Mouse (Mus musculus) gastrocnemius, postnatal 36 days (tissue): Measurements from ENCODE around the gene Wdr4. TPM values are rescaled to one million over a fixed set of nuclear protein-coding genes. Genes with fewer than 3 reads are reported as not detected.
A peak's percentile ranks its signal among the peaks of the same experiment; 100 is the strongest.

ENCODE experiments used
- DNase-seq, 2 experiments: peaks; one replicate each; pipeline ENCODE4 v3.0.0; 2022
- intact Hi-C: fragments of 180-260 bp; cut with DNase I; formaldehyde crosslinking; loops from one replicate; pipeline ENCODE4 v1.15.1; 2025
- total RNA-seq, 2 experiments: library from RNA; stranded (reverse); gene quantifications; 2 replicates each; pipeline ENCODE4 v1.2.3; 2021

The Wdr4 gene
- total RNA-seq, 2 experiments from 2014 or later: 5.0 to 5.3 TPM

- no peak for DNase-seq
- intact Hi-C loops: no loop called here
These were observed 17.4 kb downstream of the Wdr4 start for GRCm38 (mm10) chr17:31502261-31502927.

DNA sequence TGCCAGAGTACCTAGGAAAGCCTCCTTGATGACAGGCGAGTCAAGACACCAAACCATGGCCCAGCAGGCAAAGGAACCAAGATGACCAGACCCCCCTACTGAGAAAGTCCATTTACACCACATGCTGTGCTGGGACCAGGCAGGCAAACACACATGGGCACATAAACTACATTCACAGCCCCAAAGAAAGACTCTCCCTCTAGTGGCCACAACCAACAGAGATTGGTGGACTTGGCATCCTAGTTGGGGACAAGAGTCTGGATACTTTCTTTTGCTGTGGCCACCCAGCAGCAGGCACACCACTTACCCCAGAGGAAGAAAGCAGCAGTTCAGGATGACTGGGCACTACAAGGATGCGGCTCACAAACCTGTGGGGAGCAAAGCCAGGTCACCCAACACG, 18.9 kb downstream of the Wdr4 start:
- intact Hi-C loops: no loop called here
- no peak for DNase-seq

DNA sequence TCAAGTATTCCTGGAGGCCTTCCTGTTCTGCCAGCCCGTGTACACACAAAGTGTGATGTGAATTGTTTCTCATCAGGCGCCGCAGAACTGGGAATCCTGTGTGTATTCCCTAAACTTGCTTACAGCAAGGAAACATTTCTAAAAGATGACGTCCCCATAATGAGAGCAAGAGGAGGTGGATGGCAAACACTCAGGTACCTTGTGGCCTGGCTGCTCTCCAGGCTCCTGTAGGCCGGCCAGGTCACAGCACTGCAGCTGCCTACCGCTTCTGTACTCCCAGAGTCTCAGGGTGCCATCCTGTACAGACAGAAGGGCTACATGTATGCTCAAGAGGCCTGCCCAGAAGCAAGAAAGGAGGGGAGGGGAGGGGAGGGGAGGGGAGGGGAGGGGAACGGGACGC, 19.4 kb downstream of the Wdr4 start:
- DNase-seq: no peak
- intact Hi-C loops: no loop called here

- intact Hi-C loops: no loop called here
- no peak for DNase-seq
These were observed 20.1 kb downstream of the Wdr4 start for GRCm38 (mm10) chr17:31499725-31500124.

GRCm38 (mm10) chr17:31497726-31498125, 22.1 kb downstream of the Wdr4 start:
- intact Hi-C loops: no loop called here
- no peak for DNase-seq

DNA sequence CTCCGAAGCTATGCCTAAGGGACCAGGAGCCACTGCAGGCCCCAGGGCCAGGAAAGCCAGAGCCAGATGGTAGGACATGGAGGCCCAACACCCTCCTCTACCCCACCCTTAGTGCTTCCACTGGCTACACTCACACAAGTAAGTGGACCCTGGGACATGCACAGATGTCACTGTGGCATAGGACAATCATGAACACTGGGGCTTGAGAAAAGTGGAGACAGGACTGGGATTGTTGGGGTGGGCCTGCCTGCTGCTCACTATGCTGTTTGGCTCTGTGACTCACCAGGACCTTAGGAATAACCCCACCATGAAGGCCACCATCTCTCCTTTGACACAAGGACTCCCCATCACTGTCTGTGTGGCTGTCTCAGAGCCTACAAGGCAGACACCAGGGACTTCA, 24.8 kb downstream of the Wdr4 start:
- intact Hi-C loops: loop anchor here (5.0 kb wide), 1 partner anchor 163 kb away; no protein-coding TSS in a partner anchor
- no peak for DNase-seq

- intact Hi-C loops: loop anchor here (2.0 to 5.0 kb wide), 2 partner anchors 114 to 160 kb away; no protein-coding TSS in a partner anchor
- peak; percentile 49 to 59 for DNase-seq
These were observed 27.4 kb downstream of the Wdr4 start for GRCm38 (mm10) chr17:31492416-31492815.

DNA sequence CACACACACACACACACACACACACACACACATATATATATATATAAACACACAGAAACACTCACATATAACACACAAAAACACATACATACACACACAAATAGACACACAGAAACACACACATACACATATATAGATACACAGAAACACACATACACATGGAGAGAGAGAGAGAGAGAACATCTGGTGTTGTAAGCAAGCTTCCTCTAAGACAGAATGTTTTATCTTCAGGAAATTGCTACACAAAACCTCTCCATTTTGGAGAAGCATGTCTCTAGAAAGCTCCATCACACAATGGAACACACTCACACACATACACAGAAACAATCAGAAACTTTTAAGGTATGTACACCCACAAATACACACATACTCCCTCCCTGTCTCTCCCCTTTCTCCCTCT, 28.4 kb downstream of the Wdr4 start:
- DNase-seq: no peak
- intact Hi-C loops: loop anchor here (5.0 kb wide), 1 partner anchor 159 kb away; no protein-coding TSS in a partner anchor

DNA sequence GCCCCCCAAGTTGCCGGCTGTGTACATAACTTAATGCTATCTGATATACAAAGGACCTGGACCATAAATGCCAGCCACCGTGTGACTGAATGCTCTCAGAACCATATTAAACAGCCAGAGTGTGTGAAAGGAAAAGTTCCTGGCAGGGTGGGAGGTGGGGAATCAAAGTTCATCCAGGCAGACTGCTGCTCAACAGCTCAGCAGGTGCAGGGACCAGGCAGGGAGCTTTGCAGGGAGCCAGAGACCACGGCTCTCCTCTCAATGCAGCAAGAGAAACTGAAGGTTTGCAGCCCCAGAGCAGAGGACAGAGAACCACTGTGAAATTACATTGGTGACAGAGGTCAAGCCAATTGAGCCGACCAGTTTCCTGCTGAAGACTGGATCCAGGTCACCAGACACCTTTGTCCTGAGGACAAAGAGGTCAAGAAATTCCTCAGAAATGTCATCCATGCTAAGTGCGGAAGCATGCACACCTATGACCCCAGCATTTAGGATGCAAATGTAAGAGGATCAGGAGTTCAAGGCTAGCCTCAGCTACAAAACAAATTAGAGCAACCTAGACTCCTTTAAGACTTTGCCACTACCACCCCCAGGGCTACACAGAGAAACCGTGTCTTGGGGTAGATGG, 32.2 kb downstream of the Wdr4 start:
- intact Hi-C loops: no loop called here
- no peak for DNase-seq

- intact Hi-C loops: no loop called here
- DNase-seq: no peak
These were observed 33.1 kb downstream of the Wdr4 start for GRCm38 (mm10) chr17:31486616-31487198.

GRCm38 (mm10) chr17:31479108-31479844, 40.5 kb downstream of the Wdr4 start:
- intact Hi-C loops: no loop called here

GRCm38 (mm10) chr17:31478606-31479005, 41.2 kb downstream of the Wdr4 start:
- intact Hi-C loops: no loop called here

More at GRCm38 (mm10) chr17:31479108-31479844, 40.5 kb downstream of the Wdr4 start:
- DNase-seq: no peak

DNA sequence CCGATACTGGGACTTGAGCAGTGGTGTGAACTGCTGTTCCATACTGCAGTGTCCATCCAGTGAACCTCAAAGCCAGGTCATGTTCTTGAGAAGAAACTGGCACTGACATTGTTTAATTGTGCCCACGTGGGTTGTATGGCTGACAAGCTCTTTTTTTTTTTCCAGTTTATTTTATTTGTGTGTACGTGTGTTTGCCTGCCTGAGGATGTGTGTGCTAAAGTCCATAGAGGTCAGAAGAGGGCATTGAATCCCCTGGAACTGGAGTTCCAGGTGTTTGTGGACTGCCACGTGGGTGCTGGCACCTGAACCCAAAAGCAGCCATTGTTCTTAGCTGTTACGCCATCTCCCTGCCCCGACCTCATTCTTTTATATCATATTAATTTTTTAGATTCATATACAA, 45.4 kb downstream of the Wdr4 start:
- intact Hi-C loops: no loop called here
- no peak for DNase-seq

More at GRCm38 (mm10) chr17:31478606-31479005, 41.2 kb downstream of the Wdr4 start:
- DNase-seq: no peak

DNA sequence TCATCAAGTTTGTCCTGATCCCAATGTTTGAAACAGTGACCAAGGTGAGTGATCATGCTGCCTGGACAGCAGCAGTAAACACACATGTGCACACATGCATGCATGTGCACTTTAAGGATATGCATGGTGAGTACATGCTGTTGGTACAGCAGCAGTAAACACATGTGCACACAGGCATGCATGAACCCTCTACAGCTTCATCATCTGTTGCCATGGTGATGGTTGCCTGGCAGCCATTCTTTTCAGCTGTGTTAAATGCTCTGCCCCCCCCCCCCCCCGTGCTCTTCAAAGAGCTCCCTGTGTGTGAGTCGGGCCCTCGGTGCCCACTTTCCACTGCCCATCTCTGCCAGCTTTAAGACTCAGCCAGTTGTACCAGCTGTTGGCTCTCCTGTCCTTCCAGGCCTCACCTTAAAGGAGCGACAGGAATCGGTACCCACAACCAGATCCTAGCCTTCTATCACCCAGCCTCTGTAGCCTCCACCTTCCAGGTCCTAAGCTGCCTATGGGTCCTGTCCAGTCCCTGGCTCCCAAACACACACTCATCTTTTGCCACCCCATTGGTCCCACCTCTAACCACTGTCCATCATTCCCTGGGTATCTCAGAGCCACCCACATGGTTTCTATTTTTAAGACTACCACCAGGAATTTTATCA, 48.9 kb downstream of the Wdr4 start:
- DNase-seq: no peak
- intact Hi-C loops: no loop called here

GRCm38 (mm10) chr17:31468496-31468895, 51.3 kb downstream of the Wdr4 start:
- intact Hi-C loops: no loop called here
- DNase-seq: no peak

DNA sequence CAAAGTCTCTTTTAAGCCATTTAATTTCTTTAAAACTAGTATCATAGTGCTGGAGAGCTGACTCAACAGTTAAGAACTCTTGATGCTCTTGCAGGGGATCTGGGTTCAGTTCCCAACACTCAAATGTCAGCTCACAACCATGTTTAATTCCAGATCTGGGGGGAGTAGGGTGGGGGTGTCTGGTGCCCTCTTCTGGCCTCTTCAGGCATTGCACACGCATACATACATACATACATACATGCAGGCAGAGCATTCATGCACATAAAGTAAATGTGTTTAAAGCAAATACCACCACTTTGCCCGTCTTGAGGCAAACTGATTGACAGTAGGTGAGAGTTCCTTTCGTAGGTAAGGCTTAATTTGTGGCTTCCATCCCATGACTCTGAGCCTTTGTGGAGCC, 52.9 kb downstream of the Wdr4 start:
- DNase-seq: no peak
- intact Hi-C loops: no loop called here

DNA sequence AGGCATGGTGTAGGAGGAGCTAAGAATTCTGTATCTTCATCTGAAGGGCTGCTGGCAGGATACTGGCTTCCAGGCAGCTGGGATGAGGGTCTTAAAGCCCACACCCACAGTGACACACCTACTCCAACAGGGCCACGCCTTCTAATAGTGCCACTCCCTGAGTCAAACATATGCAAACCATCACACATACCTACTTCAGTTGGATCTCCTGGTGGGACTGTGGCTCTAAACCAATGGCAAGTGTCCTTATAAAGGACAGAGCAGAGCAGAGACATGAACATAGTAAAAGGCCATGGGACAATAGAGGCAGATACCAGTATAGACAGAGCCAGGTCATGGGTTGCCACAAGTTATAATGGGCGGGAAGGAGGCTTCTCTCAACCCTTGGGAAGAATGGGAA, 57.3 kb downstream of the Wdr4 start:
- DNase-seq: no peak
- intact Hi-C loops: no loop called here

GRCm38 (mm10) chr17:31460416-31460815, 59.4 kb downstream of the Wdr4 start:
- intact Hi-C loops: no loop called here
- no peak for DNase-seq

DNA sequence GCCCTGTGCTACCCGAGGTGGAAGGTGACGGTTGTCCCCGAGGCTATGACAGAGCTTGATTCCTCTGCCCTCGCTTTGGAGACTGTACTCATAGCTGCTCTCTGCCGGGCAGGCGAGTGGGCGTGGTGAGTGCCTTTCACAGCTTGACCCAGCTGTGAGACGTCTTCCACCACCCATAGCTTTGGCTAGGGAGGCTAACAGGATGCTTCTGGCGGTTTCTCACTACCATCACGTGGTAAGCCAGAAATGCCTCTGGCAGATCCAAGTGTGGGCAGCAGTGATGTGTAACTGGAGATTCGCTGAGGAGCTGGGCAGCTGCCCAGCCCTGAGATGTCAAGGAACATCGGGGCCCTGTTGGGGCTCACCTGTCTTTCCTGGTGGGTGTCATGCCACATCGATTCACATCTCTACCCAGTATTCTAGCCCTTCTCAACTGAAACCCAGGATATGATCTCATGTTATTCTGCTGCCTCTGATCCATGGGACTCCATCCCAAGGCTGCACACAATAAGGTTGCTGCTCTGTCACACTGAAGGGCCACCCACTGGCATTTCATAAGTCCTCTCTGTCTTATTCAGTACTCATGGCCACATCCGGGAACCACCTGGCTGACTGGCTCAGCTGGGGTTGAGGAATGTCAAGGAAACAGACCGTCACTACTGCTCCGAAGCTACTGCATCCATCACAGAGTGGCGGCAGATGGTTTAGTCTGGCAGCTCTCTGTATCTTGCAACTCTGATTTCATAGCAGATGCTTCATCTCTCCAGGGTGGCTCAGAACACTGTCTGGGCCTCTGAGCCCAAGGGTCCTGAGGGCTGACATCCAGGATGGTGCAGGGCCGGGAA, 62.8 kb downstream of the Wdr4 start:
- DNase-seq: peak in 1 of 2 experiments; percentile 20
- intact Hi-C loops: no loop called here

DNA sequence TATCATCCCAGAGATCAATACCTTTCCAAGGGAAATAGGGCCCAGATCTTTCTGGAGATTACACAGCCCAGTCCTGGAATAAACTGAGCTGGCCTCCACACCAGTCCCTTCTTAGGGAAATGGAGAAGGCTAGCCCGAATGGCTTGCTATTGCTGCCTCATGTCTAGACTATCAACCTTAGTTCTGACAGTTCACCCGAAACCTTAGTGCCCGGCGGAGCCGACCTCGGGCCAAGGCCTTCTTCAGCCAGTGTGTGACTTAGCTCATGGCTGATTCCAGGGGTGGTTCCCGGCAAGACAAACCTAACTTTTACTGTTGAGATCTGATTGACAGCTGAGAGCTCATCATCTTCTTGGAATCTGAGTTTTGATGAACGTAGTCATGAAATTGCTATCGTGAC, 65.7 kb downstream of the Wdr4 start:
- no peak for DNase-seq
- intact Hi-C loops: no loop called here
